Mouse (Mus musculus) E14TG2a.4 (cell line): ENCODE measurements around the gene Tmem30b.

Experiments used
- CTCF ChIP-seq: conservative IDR thresholded peaks from 2 replicates; pipeline ENCODE4 v1.5.1; 2014; ENCODE audit warnings: low read length
- NANOG ChIP-seq: IDR thresholded peaks from 2 replicates; pipeline ENCODE4 v1.6.1; 2014; ENCODE audit warnings: borderline replicate concordance, low read length, mixed read lengths
- POU5F1 ChIP-seq: IDR thresholded peaks from 2 replicates; pipeline ENCODE4 v1.6.1; 2014; ENCODE audit warnings: low read length, borderline replicate concordance

GRCm38 (mm10) chr12:73547646-73548045 is 1.5 kb upstream of the Tmem30b start:
- no peak for TF ChIP-seq CTCF
- no peak for TF ChIP-seq NANOG
- no peak for TF ChIP-seq POU5F1
